Mouse (Mus musculus) embryonic facial prominence, embryonic 11.5 days (tissue): Measurements from ENCODE around the gene Myg1. TPM values are rescaled to one million over a fixed set of nuclear protein-coding genes. Genes with fewer than 3 reads are reported as not detected.
A peak's percentile ranks its signal among the peaks of the same experiment; 100 is the strongest.

ENCODE experiments used
- ATAC-seq: fragments of 200-750 bp; cut with Nextera tagmentation; replicated peaks from 2 replicates; pipeline ENCODE4 v1.8.0; 2017; ENCODE audit warnings: low read depth; ENCODE audit not compliant: insufficient number of reproducible peaks, low FRiP score, low TSS enrichment
- DNase-seq: peaks from one replicate; pipeline ENCODE4 v3.0.0-alpha.2; 2015; ENCODE audit warnings: low spot score
- H3K27ac ChIP-seq: fragments of 300-500 bp; sonication (generic); replicated peaks from 2 replicates; pipeline ENCODE4 v1.5.1; 2014; ENCODE audit warnings: mild to moderate bottlenecking, low read depth, low read length, control low read depth
- H3K27me3 ChIP-seq: fragments of 300-500 bp; sonication (generic); 2 replicates; pipeline ENCODE4 v1.6.1; 2014; ENCODE audit warnings: mild to moderate bottlenecking, low read length, moderate library complexity, mixed read lengths; ENCODE audit not compliant: control insufficient read depth, insufficient read depth
- H3K36me3 ChIP-seq: fragments of 300-500 bp; sonication (generic); replicated peaks from 2 replicates; pipeline ENCODE4 v1.6.1; 2014; ENCODE audit warnings: low read depth, mild to moderate bottlenecking, low read length, moderate library complexity, mixed read lengths; ENCODE audit not compliant: control insufficient read depth, insufficient read depth
- H3K4me1 ChIP-seq: fragments of 300-500 bp; sonication (generic); 2 replicates; pipeline ENCODE4 v1.6.1; 2014; ENCODE audit warnings: low read length, mixed read lengths; ENCODE audit not compliant: control insufficient read depth, insufficient read depth
- H3K4me2 ChIP-seq: fragments of 300-500 bp; sonication (generic); 2 replicates; pipeline ENCODE4 v1.6.1; 2014; ENCODE audit warnings: low read depth, mild to moderate bottlenecking, control low read depth, low read length, moderate library complexity
- H3K4me3 ChIP-seq: fragments of 300-500 bp; sonication (generic); 2 replicates; pipeline ENCODE4 v1.5.1; 2014; ENCODE audit warnings: low read depth, low read length, control low read depth
- H3K9ac ChIP-seq: fragments of 300-500 bp; sonication (generic); replicated peaks from 2 replicates; pipeline ENCODE4 v1.6.1; 2014; ENCODE audit warnings: mild to moderate bottlenecking, control low read depth, low read length
- H3K9me3 ChIP-seq: fragments of 300-500 bp; sonication (generic); replicated peaks from 2 replicates; pipeline ENCODE4 v1.6.1; 2016; ENCODE audit warnings: mild to moderate bottlenecking, low read length, inconsistent platforms, mixed read lengths; ENCODE audit not compliant: control insufficient read depth
- WGBS: fragments of 180-500 bp; shearing (Covaris S2); extraction: QIAGEN DNeasy Blood & Tissue Kit; methylation state at CpG from one replicate; pipeline ENCODE4 v1.1.7; 2014; 5-methylcytosine and 5-hydroxymethylcytosine counted together
- polyA plus RNA-seq: library from polyadenylated mRNA; unstranded; fragments of >200 nt; fragmentation: Nextera tagmentation; extraction: Ambion mirVana; gene quantifications from 2 replicates; pipeline ENCODE4 v1.2.1, GENCODE M21; 2014

Gene Myg1
- polyA plus RNA-seq, 1 experiment from 2014 or later = 101 TPM

DNA sequence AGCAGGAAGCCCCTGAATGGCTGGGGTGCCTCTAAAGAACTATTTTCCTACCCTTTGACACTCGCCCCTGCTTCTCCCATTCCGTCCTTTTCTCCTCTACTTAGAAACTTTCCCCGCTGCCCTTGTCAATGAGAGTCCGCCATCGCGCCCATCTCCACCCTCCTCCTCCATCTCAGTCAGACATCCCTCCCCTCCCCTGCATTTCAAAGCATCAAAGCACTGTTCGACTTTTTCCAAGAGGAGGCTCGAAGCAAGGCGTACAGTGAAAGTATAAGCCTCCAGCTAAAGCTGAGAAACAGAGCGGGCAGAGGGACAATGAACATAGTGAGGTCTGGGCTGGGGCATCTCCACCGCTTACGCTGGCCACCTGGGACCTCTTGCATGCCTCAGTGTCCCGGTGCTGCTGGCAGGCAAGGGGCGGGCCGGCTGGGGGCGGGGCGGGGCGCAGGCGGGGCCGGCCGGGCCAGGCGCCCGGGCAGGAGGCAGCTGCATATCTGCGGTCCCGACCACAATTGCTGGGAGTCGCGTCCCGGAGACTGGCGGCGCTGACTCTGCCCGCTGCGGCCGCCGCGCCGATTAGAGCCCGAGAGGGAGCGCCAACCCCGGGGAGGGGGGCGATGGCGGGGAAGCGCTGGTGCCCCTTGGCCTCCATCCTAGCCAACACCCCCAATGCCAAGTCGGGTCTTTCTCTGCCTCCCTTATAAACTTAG, 45.1 kb downstream of the Myg1 start:
- peaks cover 3% of the 10 kb centered on the region; the same call in 1 of the 2 replicates for H3K4me1 ChIP-seq
- peak; percentile 67 for DNase-seq
- H3K9ac ChIP-seq = peak overlapping the region; percentile 75
- under 1% methylated on average over 43 of the region's 43 CpGs for WGBS
- no peaks in the 10 kb centered on the region for H3K36me3 ChIP-seq
- no peaks in the 10 kb centered on the region for H3K27me3 ChIP-seq
- H3K27ac ChIP-seq = peak overlapping the region; percentile 88
- no peaks in the 10 kb centered on the region for H3K9me3 ChIP-seq
- H3K4me3 ChIP-seq = peak overlapping the region; percentile 55
- peak overlapping the region; percentile 97 for H3K4me2 ChIP-seq
- peak; percentile 67 for ATAC-seq

DNA sequence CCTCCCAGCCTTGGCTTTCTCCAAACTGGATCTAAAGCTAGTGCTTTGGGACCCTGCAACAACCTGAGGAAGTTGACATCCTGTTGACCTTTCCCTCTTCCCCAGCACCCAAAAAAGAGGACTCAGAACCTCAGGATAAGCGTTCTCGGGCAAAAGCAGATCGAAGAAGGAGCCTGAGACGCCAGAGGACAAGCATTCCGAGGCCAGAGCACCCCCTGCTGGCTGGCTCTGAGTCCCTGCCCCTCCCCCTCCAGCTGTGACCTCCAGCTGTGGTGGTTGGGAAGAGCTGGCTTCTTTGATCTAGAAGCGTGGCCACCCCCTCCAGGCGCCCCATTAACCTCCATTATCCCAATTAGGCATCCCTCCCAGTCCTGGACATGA, 45.6 kb downstream of the Myg1 start:
- peak overlapping the region; percentile 75 for H3K9ac ChIP-seq
- peak overlapping the region; percentile 97 for H3K4me2 ChIP-seq
- H3K9me3 ChIP-seq = no peaks in the 10 kb centered on the region
- H3K4me1 ChIP-seq = peaks cover 3% of the 10 kb centered on the region; the same call in 1 of the 2 replicates
- DNase-seq = peak; percentile 96
- 0% methylated on average over 7 of the region's 7 CpGs for WGBS
- ATAC-seq = peak; percentile 35; the same call in 1 of the 2 replicates
- peak overlapping the region; percentile 88 for H3K27ac ChIP-seq
- no peaks in the 10 kb centered on the region for H3K27me3 ChIP-seq
- no peaks in the 10 kb centered on the region for H3K36me3 ChIP-seq
- H3K4me3 ChIP-seq = peak overlapping the region; percentile 55

DNA sequence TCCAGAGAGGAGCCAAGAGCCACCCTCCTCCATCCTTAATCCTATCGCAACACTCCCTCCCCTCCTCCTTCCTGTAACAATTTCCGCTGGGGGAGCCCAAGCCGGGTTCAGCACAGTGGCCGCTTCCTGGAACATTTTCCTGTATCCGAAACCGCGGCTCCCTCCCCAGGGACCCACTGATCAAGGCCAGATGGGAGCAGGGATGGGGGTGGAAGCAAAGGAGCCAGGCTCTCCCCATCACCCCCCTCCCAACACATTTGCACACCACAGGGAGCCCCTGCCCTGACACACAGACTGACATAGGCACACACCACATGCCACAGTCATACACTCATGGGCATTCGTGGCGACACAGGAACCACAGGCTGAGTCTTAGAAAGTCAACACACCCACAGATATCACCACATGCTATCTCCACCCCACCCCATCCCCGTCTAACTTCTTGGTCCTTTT, 46.3 kb downstream of the Myg1 start:
- no peaks in the 10 kb centered on the region for H3K27me3 ChIP-seq
- H3K4me3 ChIP-seq = no peak overlapping the region
- ATAC-seq (peak; percentile 51), DNase-seq (peak; percentile 79)
- no peaks in the 10 kb centered on the region for H3K36me3 ChIP-seq
- H3K9me3 ChIP-seq = no peaks in the 10 kb centered on the region
- H3K9ac ChIP-seq = peak overlapping the region; percentile 7
- 2% methylated on average over 10 of the region's 10 CpGs for WGBS
- H3K27ac ChIP-seq = peak overlapping the region; percentile 88
- peaks cover 3% of the 10 kb centered on the region; the same call in 1 of the 2 replicates for H3K4me1 ChIP-seq
- peak overlapping the region; percentile 97 for H3K4me2 ChIP-seq

DNA sequence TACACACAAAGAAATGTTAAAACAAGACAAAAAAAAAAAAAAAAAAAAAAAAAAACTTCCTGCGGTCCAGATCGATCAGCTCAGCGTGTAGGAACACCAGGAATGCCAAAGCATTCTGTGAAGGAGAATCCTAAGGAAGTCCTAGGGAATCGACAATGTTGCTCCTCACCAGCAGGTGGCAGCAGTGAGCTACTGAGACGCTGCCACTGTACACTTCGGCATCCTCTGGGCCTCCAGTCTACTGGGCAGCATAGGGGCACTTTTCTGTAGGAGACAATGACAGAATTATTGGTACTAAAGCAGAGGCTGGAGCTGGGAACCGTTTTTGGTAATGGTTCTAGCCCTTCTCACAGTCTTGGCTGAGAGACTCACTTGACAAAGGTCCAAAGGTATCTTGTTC, 50.1 kb downstream of the Myg1 start:
- ATAC-seq (peak; percentile 54; the same call in 1 of the 2 replicates), DNase-seq (peak; percentile 96)
- Histone ChIP-seq H3K27ac (no peak overlapping the region), H3K27me3 (no peaks in the 10 kb centered on the region), H3K4me1 (peaks cover 3% of the 10 kb centered on the region; the same call in 1 of the 2 replicates), H3K36me3 (no peaks in the 10 kb centered on the region), H3K4me2 (no peak overlapping the region), H3K4me3 (no peak overlapping the region), H3K9ac (no peak overlapping the region), H3K9me3 (no peaks in the 10 kb centered on the region)
- under 1% methylated on average over 7 of the region's 7 CpGs for WGBS

DNA sequence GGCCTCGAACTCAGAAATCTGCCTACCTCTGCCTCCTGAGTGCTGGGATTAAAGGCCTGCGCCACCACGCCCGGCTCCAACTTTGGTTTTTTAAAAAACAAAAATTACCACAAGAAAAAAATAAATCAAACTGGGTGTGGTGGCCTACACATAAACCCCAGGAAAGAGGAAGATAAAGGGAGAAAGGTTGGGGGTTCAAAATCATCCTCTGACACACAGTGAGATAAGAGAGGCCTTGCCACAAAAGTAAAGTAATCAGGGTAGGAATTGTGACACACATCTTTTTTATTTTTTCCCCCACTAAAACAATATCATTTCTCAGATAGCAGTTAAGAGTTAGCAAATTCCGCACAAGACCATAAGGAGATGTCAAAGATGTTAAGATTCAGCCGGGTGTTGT, 52.2 kb downstream of the Myg1 start:
- ATAC-seq (no peak), DNase-seq (no peak)
- no peaks in the 10 kb centered on the region for H3K4me1 ChIP-seq
- H3K9me3 ChIP-seq = no peaks in the 10 kb centered on the region
- WGBS = 89% methylated on average over 6 of the region's 6 CpGs
- no peaks in the 10 kb centered on the region for H3K27me3 ChIP-seq
- H3K9ac ChIP-seq = no peak overlapping the region
- no peak overlapping the region for H3K4me3 ChIP-seq
- no peak overlapping the region for H3K4me2 ChIP-seq
- H3K36me3 ChIP-seq = no peaks in the 10 kb centered on the region
- H3K27ac ChIP-seq = no peak overlapping the region

DNA sequence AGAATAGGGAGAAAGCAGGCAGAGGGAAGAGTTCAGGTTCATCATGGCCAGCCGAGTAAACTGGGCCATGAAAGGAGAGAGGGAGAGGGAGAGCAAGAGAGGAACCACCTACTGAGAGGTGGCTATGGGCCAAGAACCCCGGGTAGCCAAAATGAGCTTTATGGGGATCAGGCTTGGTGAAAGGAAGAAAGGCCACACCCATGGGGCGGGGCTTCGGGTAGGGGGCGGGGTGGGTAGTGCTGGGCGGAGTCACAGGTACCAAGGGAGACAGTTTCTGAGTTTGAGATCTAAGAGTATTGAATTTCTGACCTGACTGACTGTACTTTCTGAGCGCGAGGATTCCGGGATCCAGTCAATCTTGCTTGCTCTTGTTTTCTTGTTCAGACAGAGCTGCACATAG, 55.1 kb downstream of the Myg1 start:
- Histone ChIP-seq H3K9ac (no peak overlapping the region), H3K27me3 (no peaks in the 10 kb centered on the region), H3K4me1 (no peaks in the 10 kb centered on the region), H3K4me2 (no peak overlapping the region), H3K4me3 (no peak overlapping the region), H3K27ac (no peak overlapping the region), H3K36me3 (no peaks in the 10 kb centered on the region), H3K9me3 (no peaks in the 10 kb centered on the region)
- no peak for ATAC-seq
- WGBS = 51% methylated on average over 9 of the region's 9 CpGs
- no peak for DNase-seq

Other genes with a start within 250 kb of the Myg1 start
- gene Tns2, start 231.3 kb upstream of the Myg1 start, polyA plus RNA-seq = 14.0 and 14.4 TPM in 2 replicates
- 8.2 and 9.3 TPM in 2 replicates for gene Spryd3, start 195.5 kb upstream of the Myg1 start, polyA plus RNA-seq
- gene Igfbp6, start 187.3 kb upstream of the Myg1 start, polyA plus RNA-seq = 0.70 TPM in 1 of 2 replicates, not detected in the other
- 0.10 TPM in 1 of 2 replicates, not detected in the other for gene Soat2, start 181.2 kb upstream of the Myg1 start, polyA plus RNA-seq
- gene Zfp740, start 128.5 kb upstream of the Myg1 start, polyA plus RNA-seq = 68.1 and 68.9 TPM in 2 replicates
- gene Csad, start 127.0 kb upstream of the Myg1 start, polyA plus RNA-seq = 31.9 and 34.6 TPM in 2 replicates
- 1.3 and 2.7 TPM in 2 replicates for gene Itgb7, start 99.8 kb upstream of the Myg1 start, polyA plus RNA-seq
- 68.1 and 70.2 TPM in 2 replicates for gene Rarg, start 74.2 kb upstream of the Myg1 start, polyA plus RNA-seq
- gene Gm9918, start 61.1 kb upstream of the Myg1 start, polyA plus RNA-seq = 0.58 and 1.2 TPM in 2 replicates
- 51.6 and 57.2 TPM in 2 replicates for gene Mfsd5, start 52.3 kb upstream of the Myg1 start, polyA plus RNA-seq
- 36.0 and 37.7 TPM in 2 replicates for gene Espl1, start 35.4 kb upstream of the Myg1 start, polyA plus RNA-seq
- 453 and 469 TPM in 2 replicates for gene Pfdn5, start 5.6 kb upstream of the Myg1 start, polyA plus RNA-seq
- gene Aaas, start 19.1 kb downstream of the Myg1 start, polyA plus RNA-seq = 98.3 and 102 TPM in 2 replicates
- gene Sp7, start 35.5 kb downstream of the Myg1 start, polyA plus RNA-seq = 2.4 and 3.0 TPM in 2 replicates
- gene Sp1, start 74.4 kb downstream of the Myg1 start, polyA plus RNA-seq = 12.8 and 13.9 TPM in 2 replicates
- 0.24 TPM in 1 of 2 replicates, not detected in the other for gene Amhr2, start 113.7 kb downstream of the Myg1 start, polyA plus RNA-seq
- 75.0 and 76.5 TPM in 2 replicates for gene Prr13, start 127.3 kb downstream of the Myg1 start, polyA plus RNA-seq
- 288 and 290 TPM in 2 replicates for gene Pcbp2, start 138.8 kb downstream of the Myg1 start, polyA plus RNA-seq
- 3.4 TPM in 1 of 2 replicates, not detected in the other for gene Gm10337, start 172.0 kb downstream of the Myg1 start, polyA plus RNA-seq
- gene Map3k12, start 185.4 kb downstream of the Myg1 start, polyA plus RNA-seq = 13.4 and 15.4 TPM in 2 replicates
- gene Tarbp2, start 186.5 kb downstream of the Myg1 start, polyA plus RNA-seq = 92.0 and 92.7 TPM in 2 replicates
- gene Npff, start 193.2 kb downstream of the Myg1 start, polyA plus RNA-seq = 0.52 and 0.66 TPM in 2 replicates